Mouse (Mus musculus) neural tube, embryonic 11.5 days (tissue): ENCODE results near the gene Postn. TPM values are rescaled to one million over a fixed set of nuclear protein-coding genes. Genes with fewer than 3 reads are reported as not detected.
A peak's percentile ranks its signal among the peaks of the same experiment; 100 is the strongest.

Source experiments
- ATAC-seq: fragments of 200-750 bp; cut with Nextera tagmentation; 2 replicates; pipeline ENCODE4 v1.8.0; 2017; ENCODE audit warnings: moderate number of reproducible peaks, mild to moderate bottlenecking, moderate TSS enrichment, moderate library complexity; ENCODE audit not compliant: insufficient read depth, low FRiP score, low TSS enrichment
- DNase-seq: peaks from one replicate; pipeline ENCODE4 v3.0.0-alpha.2; 2015; ENCODE audit warnings: low spot score
- H3K27ac ChIP-seq: fragments of 300-500 bp; sonication (generic); 2 replicates; pipeline ENCODE4 v1.5.1; 2014; ENCODE audit warnings: low read depth, mild to moderate bottlenecking, low read length
- H3K27me3 ChIP-seq: fragments of 300-500 bp; sonication (generic); 2 replicates; pipeline ENCODE4 v1.6.1; 2014; ENCODE audit warnings: mild to moderate bottlenecking, low read length, mixed read lengths; ENCODE audit not compliant: control insufficient read depth, insufficient read depth
- H3K36me3 ChIP-seq: fragments of 300-500 bp; sonication (generic); 2 replicates; pipeline ENCODE4 v1.6.1; 2014; ENCODE audit warnings: mild to moderate bottlenecking, low read length, moderate library complexity, mixed read lengths; ENCODE audit not compliant: control insufficient read depth, insufficient read depth
- H3K4me1 ChIP-seq: fragments of 300-500 bp; sonication (generic); 2 replicates; pipeline ENCODE4 v1.6.1; 2014; ENCODE audit warnings: low read length, mixed read lengths; ENCODE audit not compliant: control insufficient read depth, insufficient read depth
- H3K4me2 ChIP-seq: fragments of 300-500 bp; sonication (generic); 2 replicates; pipeline ENCODE4 v1.6.1; 2014; ENCODE audit warnings: low read depth, mild to moderate bottlenecking, moderate library complexity
- H3K4me3 ChIP-seq: fragments of 300-500 bp; sonication (generic); 2 replicates; pipeline ENCODE4 v1.5.1; 2014; ENCODE audit warnings: low read depth, low read length
- H3K9ac ChIP-seq: fragments of 300-500 bp; sonication (generic); 2 replicates; pipeline ENCODE4 v1.6.1; 2014; ENCODE audit warnings: mild to moderate bottlenecking, low read length
- H3K9me3 ChIP-seq: fragments of 300-500 bp; sonication (generic); 2 replicates; pipeline ENCODE4 v1.6.1; 2016; ENCODE audit warnings: low read length; ENCODE audit not compliant: control insufficient read depth
- WGBS: fragments of 180-500 bp; shearing (Covaris S2); extraction: QIAGEN DNeasy Blood & Tissue Kit; methylation state at CpG from one replicate; pipeline ENCODE4 v1.1.7; 2014; 5-methylcytosine and 5-hydroxymethylcytosine counted together
- polyA plus RNA-seq: library from polyadenylated mRNA; unstranded; fragments of >200 nt; fragmentation: Nextera tagmentation; extraction: Ambion mirVana; gene quantifications from 2 replicates; pipeline ENCODE4 v1.2.1, GENCODE M21; 2014

Postn gene
- polyA plus RNA-seq, 1 experiment from 2014 or later, result 47.7 TPM

GRCm38 (mm10) chr3:54376014-54376413 lies 15.1 kb downstream of the Postn start:
- Histone ChIP-seq H3K27ac (no peak overlapping the region), H3K27me3 (no peaks in the 10 kb centered on the region), H3K9me3 (no peaks in the 10 kb centered on the region), H3K9ac (no peak overlapping the region), H3K4me2 (no peak overlapping the region), H3K36me3 (no peaks in the 10 kb centered on the region), H3K4me1 (no peaks in the 10 kb centered on the region), H3K4me3 (no peak overlapping the region)
- DNase-seq, result no peak
- ATAC-seq, result no peak
- WGBS, result 94% methylated on average over 6 of the region's 6 CpGs

- 19% methylated on average over 2 of the region's 2 CpGs for WGBS
- peak; percentile 73; the same call in 1 of the 2 replicates for ATAC-seq
These were observed 16.7 kb downstream of the Postn start for GRCm38 (mm10) chr3:54377647-54378046.

GRCm38 (mm10) chr3:54378135-54378534 lies 17.2 kb downstream of the Postn start:
- no peak overlapping the region for H3K27ac ChIP-seq
- no peak for ATAC-seq
- no peak overlapping the region for H3K4me3 ChIP-seq
- H3K4me2 ChIP-seq, result no peak overlapping the region
- no peaks in the 10 kb centered on the region for H3K27me3 ChIP-seq
- H3K9ac ChIP-seq, result no peak overlapping the region
- no peak for DNase-seq
- H3K4me1 ChIP-seq, result no peaks in the 10 kb centered on the region
- no peaks in the 10 kb centered on the region for H3K36me3 ChIP-seq
- H3K9me3 ChIP-seq, result no peaks in the 10 kb centered on the region
- WGBS, result 73% methylated on average over 1 of the region's 1 CpGs

More at GRCm38 (mm10) chr3:54377647-54378046, 16.7 kb downstream of the Postn start:
- no peaks in the 10 kb centered on the region for H3K9me3 ChIP-seq
- no peaks in the 10 kb centered on the region for H3K36me3 ChIP-seq
- no peaks in the 10 kb centered on the region for H3K4me1 ChIP-seq
- H3K9ac ChIP-seq, result no peak overlapping the region
- H3K4me2 ChIP-seq, result no peak overlapping the region
- no peak overlapping the region for H3K27ac ChIP-seq
- no peak for DNase-seq
- no peaks in the 10 kb centered on the region for H3K27me3 ChIP-seq
- no peak overlapping the region for H3K4me3 ChIP-seq

GRCm38 (mm10) chr3:54379981-54380380 lies 19.1 kb downstream of the Postn start:
- H3K4me2 ChIP-seq, result no peak overlapping the region
- H3K4me1 ChIP-seq, result no peaks in the 10 kb centered on the region
- no peak for DNase-seq
- no peak overlapping the region for H3K4me3 ChIP-seq
- H3K9ac ChIP-seq, result no peak overlapping the region
- H3K27ac ChIP-seq, result no peak overlapping the region
- H3K36me3 ChIP-seq, result no peaks in the 10 kb centered on the region
- H3K9me3 ChIP-seq, result no peaks in the 10 kb centered on the region
- H3K27me3 ChIP-seq, result no peaks in the 10 kb centered on the region
- no peak for ATAC-seq
- 66% methylated on average over 4 of the region's 4 CpGs for WGBS

GRCm38 (mm10) chr3:54399321-54399720 lies 38.4 kb downstream of the Postn start:
- Histone ChIP-seq H3K4me2 (no peak overlapping the region), H3K4me3 (no peak overlapping the region), H3K27me3 (no peaks in the 10 kb centered on the region), H3K9me3 (no peaks in the 10 kb centered on the region), H3K4me1 (no peaks in the 10 kb centered on the region), H3K36me3 (no peaks in the 10 kb centered on the region), H3K9ac (no peak overlapping the region), H3K27ac (no peak overlapping the region)
- WGBS, result 56% methylated on average over 2 of the region's 2 CpGs
- DNase-seq, result no peak
- no peak for ATAC-seq

GRCm38 (mm10) chr3:54399911-54400310 lies 39.0 kb downstream of the Postn start:
- 57% methylated on average over 2 of the region's 2 CpGs for WGBS
- no peaks in the 10 kb centered on the region for H3K9me3 ChIP-seq
- no peak overlapping the region for H3K4me2 ChIP-seq
- no peaks in the 10 kb centered on the region for H3K4me1 ChIP-seq
- ATAC-seq (no peak), DNase-seq (no peak)
- H3K36me3 ChIP-seq, result no peaks in the 10 kb centered on the region
- no peak overlapping the region for H3K9ac ChIP-seq
- no peak overlapping the region for H3K27ac ChIP-seq
- H3K27me3 ChIP-seq, result no peaks in the 10 kb centered on the region
- no peak overlapping the region for H3K4me3 ChIP-seq

GRCm38 (mm10) chr3:54400617-54401016 lies 39.7 kb downstream of the Postn start:
- H3K27ac ChIP-seq, result no peak overlapping the region
- no peaks in the 10 kb centered on the region for H3K36me3 ChIP-seq
- no peaks in the 10 kb centered on the region for H3K4me1 ChIP-seq
- no peaks in the 10 kb centered on the region for H3K27me3 ChIP-seq
- DNase-seq, result no peak
- no peak overlapping the region for H3K9ac ChIP-seq
- H3K4me3 ChIP-seq, result no peak overlapping the region
- no peak overlapping the region for H3K4me2 ChIP-seq
- ATAC-seq, result no peak
- no peaks in the 10 kb centered on the region for H3K9me3 ChIP-seq
- WGBS, result 74% methylated on average over 1 of the region's 1 CpGs

- Histone ChIP-seq H3K4me2 (no peak overlapping the region), H3K27me3 (no peaks in the 10 kb centered on the region), H3K4me3 (no peak overlapping the region), H3K27ac (no peak overlapping the region), H3K9ac (no peak overlapping the region), H3K36me3 (no peaks in the 10 kb centered on the region), H3K4me1 (no peaks in the 10 kb centered on the region), H3K9me3 (no peaks in the 10 kb centered on the region)
- ATAC-seq (no peak), DNase-seq (no peak)
- 83% methylated on average over 5 of the region's 5 CpGs for WGBS
These were observed 40.8 kb downstream of the Postn start for GRCm38 (mm10) chr3:54401706-54402105.

GRCm38 (mm10) chr3:54403791-54404190 lies 42.9 kb downstream of the Postn start:
- no peak overlapping the region for H3K4me3 ChIP-seq
- 76% methylated on average over 3 of the region's 3 CpGs for WGBS
- no peaks in the 10 kb centered on the region for H3K27me3 ChIP-seq
- H3K9me3 ChIP-seq, result no peaks in the 10 kb centered on the region
- no peaks in the 10 kb centered on the region for H3K4me1 ChIP-seq
- H3K4me2 ChIP-seq, result no peak overlapping the region
- no peak overlapping the region for H3K9ac ChIP-seq
- H3K36me3 ChIP-seq, result no peaks in the 10 kb centered on the region
- no peak for ATAC-seq
- no peak overlapping the region for H3K27ac ChIP-seq
- DNase-seq, result no peak
